Mouse (Mus musculus) ES-E14 (cell line): ENCODE measurements at regions not wholly inside any gene's neighbourhood (a gene's known extent, or its start where the extent isn't known, plus 50 kb on each side); places are given as distances from the start of the nearest gene placed in this dataset.

Experiments
- HCFC1 ChIP-seq: IDR thresholded peaks from 2 replicates; pipeline ENCODE4 v1.6.1; 2012; ENCODE audit warnings: low read length, inconsistent platforms, borderline replicate concordance; ENCODE audit not compliant: insufficient read depth
- MAFK ChIP-seq: IDR thresholded peaks from 2 replicates; pipeline ENCODE4 v1.6.1; 2014; ENCODE audit warnings: mild to moderate bottlenecking, low read depth, low read length, inconsistent platforms; ENCODE audit not compliant: insufficient read depth

DNA sequence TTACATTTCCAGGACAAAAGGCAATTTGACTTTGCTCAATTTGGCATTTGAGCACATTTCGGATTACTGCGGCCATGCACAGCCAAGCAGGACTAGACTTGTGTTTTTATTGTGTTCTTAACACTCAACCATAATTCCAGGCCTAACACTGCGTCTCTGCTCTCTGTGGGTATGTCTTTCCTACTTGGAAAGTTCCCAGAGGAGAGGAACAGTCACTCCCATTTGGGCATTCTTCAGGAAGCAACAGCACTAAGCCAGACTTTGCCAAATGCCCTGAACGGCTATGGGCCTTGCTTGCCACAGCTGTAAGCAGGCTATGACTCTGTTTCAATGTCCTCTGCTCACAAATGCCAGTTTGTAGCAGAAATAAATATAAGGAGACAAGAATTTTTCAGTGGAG is 56.5 kb upstream of the Pdk3 start:
- TF ChIP-seq HCFC1 = no peak
- TF ChIP-seq MAFK = no peak
